Mouse (Mus musculus) G1E (cell line): ENCODE measurements around the gene Gprc5a. TPM values are rescaled to one million over a fixed set of nuclear protein-coding genes. Genes with fewer than 3 reads are reported as not detected.

ENCODE experiments used
- ATAC-seq: 2 replicates; pipeline ENCODE4 v1.8.0; 2016; ENCODE audit warnings: mild to moderate bottlenecking; ENCODE audit not compliant: insufficient number of reproducible peaks, poor library complexity, low FRiP score, severe bottlenecking; ENCODE audit errors: extremely low read depth
- DNase-seq: peaks from one replicate; pipeline ENCODE4 v3.0.0; 2012; ENCODE audit warnings: low spot score
- H3K27me3 ChIP-seq: 2 replicates; pipeline ENCODE4 v1.6.1; 2012; ENCODE audit warnings: mild to moderate bottlenecking, low read length, inconsistent platforms; ENCODE audit not compliant: insufficient read depth
- H3K36me3 ChIP-seq: replicated peaks from 2 replicates; pipeline ENCODE3; 2012; ENCODE audit warnings: mild to moderate bottlenecking, inconsistent platforms
- H3K4me1 ChIP-seq: 2 replicates; pipeline ENCODE4 v1.6.1; 2012; ENCODE audit warnings: low read depth, low read length, inconsistent platforms, mixed read lengths; ENCODE audit not compliant: insufficient read depth
- H3K4me3 ChIP-seq: 2 replicates; pipeline ENCODE4 v1.5.1; 2012; ENCODE audit warnings: low read depth, mild to moderate bottlenecking, inconsistent platforms, low read length, moderate library complexity, mixed read lengths
- H3K9me3 ChIP-seq: replicated peaks from 2 replicates; pipeline ENCODE4 v1.6.1; 2012; ENCODE audit warnings: inconsistent platforms
- CTCF ChIP-seq: IDR thresholded peaks from 2 replicates; pipeline ENCODE4 v1.5.1; 2012; ENCODE audit warnings: low read depth, low read length, inconsistent platforms, mixed read lengths
- GATA1 ChIP-seq: IDR thresholded peaks from 2 replicates; pipeline ENCODE4 v1.6.1; 2012; ENCODE audit warnings: borderline replicate concordance, low read length, inconsistent platforms, mixed read lengths
- GATA2 ChIP-seq: IDR thresholded peaks from 2 replicates; pipeline ENCODE4 v1.6.1; 2012; ENCODE audit warnings: low read depth, low read length, inconsistent platforms, borderline replicate concordance
- POLR2AphosphoS5 ChIP-seq: IDR thresholded peaks from 2 replicates; pipeline ENCODE4 v1.6.1; 2012; ENCODE audit warnings: low read depth, low read length, inconsistent platforms; ENCODE audit not compliant: insufficient replicate concordance
- TAL1 ChIP-seq: conservative IDR thresholded peaks from 2 replicates; pipeline ENCODE4 v1.6.1; 2012; ENCODE audit warnings: low read depth, low read length, inconsistent platforms, mixed read lengths
- polyA plus RNA-seq: library from polyadenylated mRNA; stranded (reverse); fragments of >175 nt; gene quantifications from 2 replicates; pipeline ENCODE4 v1.2.3, GENCODE M21; 2012
- total RNA-seq, 2 experiments: library from RNA; stranded (forward) in 1 of 2; stranded (reverse) in 1 of 2; fragments of 200-1000 nt in 1 of 2; fragments of >200 nt in 1 of 2; fragmentation: Nextera tagmentation in 1 of 2; gene quantifications; 2 replicates each; pipeline ENCODE4 v1.2.3; 2014 to 2017

Gene Gprc5a
- total and polyA plus RNA-seq, 3 experiments, result not detected

GRCm38 (mm10) chr6:135102736-135103303 lies 37.4 kb downstream of the Gprc5a start:
- ATAC-seq, result no peak

GRCm38 (mm10) chr6:135107014-135107413 lies 41.6 kb downstream of the Gprc5a start:
- no peak overlapping the region for H3K4me3 ChIP-seq
- TF ChIP-seq GATA2 (no peak), POLR2AphosphoS5 (no peak), TAL1 (no peak), GATA1 (no peak), CTCF (no peak)
- ATAC-seq, result no peak

More at GRCm38 (mm10) chr6:135102736-135103303, 37.4 kb downstream of the Gprc5a start:
- TF ChIP-seq TAL1, result no peak
- no peak for TF ChIP-seq GATA1
- no peak for TF ChIP-seq POLR2AphosphoS5
- no peak for TF ChIP-seq CTCF
- no peak for TF ChIP-seq GATA2
- H3K4me3 ChIP-seq, result no peak overlapping the region
- H3K4me1 ChIP-seq, result no peaks in the 10 kb centered on the region
- H3K36me3 ChIP-seq, result no peaks in the 10 kb centered on the region
- DNase-seq, result no peak
- H3K9me3 ChIP-seq, result peaks cover 3% of the 10 kb centered on the region; the same call in 1 of the 2 replicates
- H3K27me3 ChIP-seq, result no peaks in the 10 kb centered on the region

GRCm38 (mm10) chr6:135112411-135113113 lies 47.1 kb downstream of the Gprc5a start:
- peaks cover 7% of the 10 kb centered on the region; the same call in 1 of the 2 replicates for H3K9me3 ChIP-seq
- DNase-seq (no peak), ATAC-seq (no peak)
- no peak overlapping the region for H3K4me3 ChIP-seq
- no peaks in the 10 kb centered on the region for H3K27me3 ChIP-seq
- no peaks in the 10 kb centered on the region for H3K36me3 ChIP-seq
- no peaks in the 10 kb centered on the region for H3K4me1 ChIP-seq
- TF ChIP-seq GATA1 (no peak), TAL1 (no peak), POLR2AphosphoS5 (no peak), CTCF (no peak), GATA2 (no peak)

More at GRCm38 (mm10) chr6:135107014-135107413, 41.6 kb downstream of the Gprc5a start:
- Histone ChIP-seq H3K4me1 (no peaks in the 10 kb centered on the region), H3K27me3 (no peaks in the 10 kb centered on the region), H3K36me3 (no peaks in the 10 kb centered on the region), H3K9me3 (peaks cover 3% of the 10 kb centered on the region; the same call in 1 of the 2 replicates)
- no peak for DNase-seq

GRCm38 (mm10) chr6:135113114-135113436 lies 47.6 kb downstream of the Gprc5a start:
- no peak overlapping the region for H3K4me3 ChIP-seq
- no peaks in the 10 kb centered on the region for H3K27me3 ChIP-seq
- no peaks in the 10 kb centered on the region for H3K4me1 ChIP-seq
- ATAC-seq (no peak), DNase-seq (no peak)
- H3K9me3 ChIP-seq, result peaks cover 6% of the 10 kb centered on the region; the same call in 1 of the 2 replicates
- H3K36me3 ChIP-seq, result no peaks in the 10 kb centered on the region
- TF ChIP-seq GATA1 (no peak), CTCF (no peak), POLR2AphosphoS5 (no peak), TAL1 (no peak), GATA2 (no peak)

GRCm38 (mm10) chr6:135116479-135116878 lies 51.0 kb downstream of the Gprc5a start:
- Histone ChIP-seq H3K4me1 (no peaks in the 10 kb centered on the region), H3K36me3 (no peaks in the 10 kb centered on the region), H3K4me3 (no peak overlapping the region), H3K27me3 (no peaks in the 10 kb centered on the region), H3K9me3 (peaks cover 6% of the 10 kb centered on the region; the same call in 1 of the 2 replicates)
- DNase-seq (no peak), ATAC-seq (no peak)
- no peak for TF ChIP-seq GATA2
- TF ChIP-seq CTCF, result no peak
- no peak for TF ChIP-seq POLR2AphosphoS5
- TF ChIP-seq GATA1, result no peak
- TF ChIP-seq TAL1, result no peak

- no peaks in the 10 kb centered on the region for H3K4me1 ChIP-seq
- ATAC-seq (no peak), DNase-seq (no peak)
- H3K4me3 ChIP-seq, result no peak within 1 kb of the TSS
- peaks cover 6% of the 10 kb centered on the region; the same call in 1 of the 2 replicates for H3K9me3 ChIP-seq
- no peaks in the 10 kb centered on the region for H3K36me3 ChIP-seq
- TF ChIP-seq GATA2, result no peak
- TF ChIP-seq GATA1, result no peak
- no peak for TF ChIP-seq CTCF
- no peak for TF ChIP-seq TAL1
- no peak for TF ChIP-seq POLR2AphosphoS5
- H3K27me3 ChIP-seq, result no peaks in the 10 kb centered on the region
These were observed 52.7 kb downstream of the Gprc5a start, which contains the start of gene Gprc5d for GRCm38 (mm10) chr6:135118183-135118582. Gene Gprc5d, minus strand, starts transcription at chr6:135118283.
